Mouse (Mus musculus) liver, embryonic 14.5 days (tissue): ENCODE data around the gene Hormad2.
A peak's percentile ranks its signal among the peaks of the same experiment; 100 is the strongest.

Experiments used
- CTCF ChIP-seq: IDR thresholded peaks from 2 replicates; pipeline ENCODE4 v1.5.1; 2016; ENCODE audit warnings: antibody characterized with exemption, low read depth, control low read depth
- EP300 ChIP-seq: IDR thresholded peaks from 2 replicates; pipeline ENCODE4 v1.6.1; 2016; ENCODE audit warnings: antibody characterized with exemption, low read depth

DNA sequence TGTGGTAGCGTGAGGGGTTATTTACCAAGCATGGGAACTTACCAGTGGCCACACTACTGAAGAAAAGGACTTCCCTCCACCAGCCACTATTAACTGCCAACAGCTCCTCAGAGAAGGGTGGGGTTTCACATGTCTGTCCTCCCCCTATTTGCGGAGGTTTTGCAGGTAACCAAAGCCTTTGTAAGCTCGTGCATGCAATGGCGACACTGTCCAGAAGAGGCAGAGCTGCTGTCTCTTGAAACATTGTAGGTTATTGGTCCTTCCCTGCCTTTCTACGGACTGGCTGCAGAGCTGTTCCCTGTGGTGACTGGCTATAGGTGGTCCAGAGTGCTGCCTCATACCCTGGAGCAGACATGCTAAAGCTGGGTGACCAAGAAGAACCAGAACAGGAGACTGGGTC lies 28.2 kb upstream of the Hormad2 start:
- TF ChIP-seq CTCF (peak; percentile 15; the same call in 1 of the 2 replicates), EP300 (no peak)
